Mouse (Mus musculus) embryo, embryonic 11 days (tissue): ENCODE measurements around the gene Stac.

Source experiments
- DNase-seq: peaks from one replicate; pipeline ENCODE4 v3.0.0-alpha.2; 2015

Stac gene

DNA sequence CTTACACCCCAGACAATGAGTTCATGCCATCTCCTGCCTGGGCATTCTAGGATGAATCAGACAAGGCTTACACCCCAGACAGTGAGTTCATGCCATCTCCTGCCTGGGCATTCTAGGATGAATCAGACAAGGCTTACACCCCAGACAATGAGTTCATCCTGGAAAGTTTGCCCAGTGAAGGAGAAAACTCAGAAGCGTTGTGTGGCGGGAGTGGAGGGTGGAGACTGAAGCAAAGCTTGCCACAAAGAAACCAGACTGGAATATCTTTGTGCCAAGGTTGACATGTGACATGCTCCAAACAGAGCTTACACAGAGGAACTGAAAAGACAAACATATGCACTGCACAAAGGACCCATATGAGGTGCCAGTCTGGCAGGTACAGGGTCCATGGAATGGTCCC, 102.6 kb downstream of the Stac start:
- no peak for DNase-seq

DNA sequence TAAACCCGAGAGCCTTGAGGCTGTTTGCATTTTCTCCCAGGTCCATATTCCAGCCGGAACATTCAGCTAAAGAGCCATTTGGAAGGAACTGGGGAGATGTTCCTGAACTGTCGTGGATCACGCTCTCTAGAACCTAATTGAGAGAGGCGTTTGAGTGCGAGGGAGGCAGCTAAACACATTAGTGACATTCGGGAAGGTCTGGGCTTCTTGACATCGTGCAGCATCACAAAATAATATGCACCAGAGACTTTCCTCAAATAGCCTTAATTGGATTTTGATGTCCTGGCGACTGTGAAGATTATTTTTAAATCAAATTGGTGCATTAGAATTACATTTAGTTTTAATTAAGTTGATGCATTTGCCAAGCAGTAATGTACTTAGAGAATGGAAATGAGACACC, 111.4 kb downstream of the Stac start:
- DNase-seq, result no peak

DNA sequence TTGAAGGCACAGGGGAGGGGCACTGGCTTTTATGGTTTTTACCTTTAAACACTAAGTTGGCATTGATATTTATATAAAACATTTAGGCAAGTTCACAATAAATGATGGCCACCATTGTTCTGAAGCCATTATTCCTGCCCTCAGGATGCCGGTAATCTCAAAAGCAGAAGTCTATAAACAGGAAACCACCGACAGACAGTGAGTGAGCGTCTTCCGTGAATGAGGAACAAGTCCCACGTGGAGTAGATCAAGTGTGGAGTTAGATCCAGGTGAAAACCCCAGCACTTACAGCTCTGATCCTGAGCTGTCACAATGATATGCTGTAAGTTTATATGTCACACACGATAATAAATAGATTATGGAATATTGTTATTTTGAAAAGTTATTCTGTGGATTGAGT, 112.7 kb downstream of the Stac start:
- DNase-seq, result no peak

DNA sequence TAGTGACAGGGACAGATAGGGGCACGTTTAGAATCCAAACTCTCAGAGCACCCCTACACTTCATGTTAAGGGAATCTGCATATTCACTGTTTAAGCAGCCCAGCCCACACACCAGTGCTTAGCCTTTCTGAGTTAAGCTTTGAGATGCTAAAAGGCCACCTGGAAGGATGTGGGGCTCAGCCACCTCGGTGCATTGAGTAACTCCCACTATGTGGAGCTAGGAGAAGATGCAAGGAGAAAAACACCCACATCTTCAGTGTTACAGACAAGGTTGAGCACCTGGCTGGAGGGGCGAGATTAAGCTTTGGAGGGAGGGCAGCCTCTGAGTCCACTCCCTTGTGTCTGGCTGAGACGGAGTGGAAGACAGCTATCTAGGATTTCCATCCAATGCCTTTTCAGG, 114.3 kb downstream of the Stac start:
- no peak for DNase-seq

DNA sequence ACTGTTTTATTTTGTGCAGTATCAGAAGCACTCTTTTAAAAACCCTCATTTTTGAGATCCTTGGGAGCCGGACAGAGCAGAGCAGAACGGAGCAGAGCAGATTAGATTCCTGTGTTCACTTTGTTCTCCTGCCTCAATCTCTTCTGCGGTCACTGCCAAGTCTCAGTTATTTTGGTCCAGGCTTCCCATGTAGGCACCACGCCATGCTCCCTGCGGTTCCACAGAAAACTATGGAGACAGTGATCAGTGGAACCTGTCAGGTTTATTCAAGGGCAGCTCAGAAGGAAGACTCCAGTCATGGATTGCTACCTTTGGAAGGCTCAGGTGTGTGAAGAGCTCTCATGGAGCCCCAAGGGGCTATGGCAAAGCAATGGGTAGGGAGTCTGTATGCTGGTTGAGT, 116.3 kb downstream of the Stac start:
- DNase-seq, result no peak

DNA sequence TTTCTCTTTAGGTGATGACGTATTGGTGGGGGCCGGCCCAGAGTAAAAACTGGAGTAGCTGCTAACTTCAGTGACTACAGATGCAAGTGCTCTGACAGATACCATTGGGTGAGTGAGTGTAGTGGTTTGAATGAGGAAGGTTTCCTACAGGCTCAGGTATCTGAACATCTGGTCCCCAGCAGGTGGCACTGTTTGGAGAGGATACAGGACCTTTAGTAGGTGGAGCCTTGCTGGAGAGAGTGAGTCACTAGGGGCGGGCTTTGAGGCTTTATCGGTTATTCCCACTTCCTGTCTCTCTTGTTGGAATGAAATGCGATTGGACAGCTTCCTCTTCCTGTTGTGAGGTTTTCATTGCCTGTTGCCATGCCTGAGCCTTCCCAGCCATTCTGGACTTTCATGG, 118.5 kb downstream of the Stac start:
- no peak for DNase-seq

DNA sequence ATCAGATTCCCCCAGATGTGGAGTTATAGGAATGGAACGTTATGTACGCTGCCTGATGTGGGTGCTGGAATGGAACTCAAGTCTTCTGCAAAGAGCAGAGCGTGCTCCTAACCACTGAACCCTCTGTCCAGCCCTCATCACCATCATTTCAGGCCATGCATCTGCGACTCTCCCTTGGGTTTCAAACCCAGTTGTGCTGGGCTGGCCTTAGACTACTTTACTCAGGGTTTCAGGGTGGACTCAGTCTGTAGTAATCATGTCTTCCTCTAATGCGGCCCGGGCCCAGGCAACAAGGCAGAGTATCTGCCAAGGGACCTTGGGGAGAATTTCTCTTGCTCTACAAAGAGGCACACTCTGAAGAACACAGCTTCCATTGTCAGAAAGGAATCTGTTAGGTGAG, 126.0 kb downstream of the Stac start:
- DNase-seq, result no peak

DNA sequence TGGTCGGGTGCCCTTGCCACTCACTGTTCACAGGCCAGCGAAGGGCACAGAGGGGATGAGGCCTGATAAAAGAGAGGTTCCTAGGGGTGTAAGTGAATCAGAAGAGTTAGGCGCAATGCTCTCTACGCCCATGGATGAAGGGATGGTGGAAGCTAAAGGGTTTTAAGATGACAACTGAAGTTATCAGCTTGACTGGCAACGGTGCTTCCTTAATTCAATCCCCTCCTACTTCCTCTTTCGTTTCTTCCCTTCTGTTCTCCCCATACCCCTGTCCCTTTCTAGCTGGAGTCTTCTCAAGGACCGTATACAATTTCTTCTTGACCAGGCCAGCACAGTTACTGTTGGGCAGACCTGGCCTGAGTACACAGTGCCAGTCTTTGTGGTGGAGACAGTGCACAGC, 126.9 kb downstream of the Stac start:
- DNase-seq, result no peak

DNA sequence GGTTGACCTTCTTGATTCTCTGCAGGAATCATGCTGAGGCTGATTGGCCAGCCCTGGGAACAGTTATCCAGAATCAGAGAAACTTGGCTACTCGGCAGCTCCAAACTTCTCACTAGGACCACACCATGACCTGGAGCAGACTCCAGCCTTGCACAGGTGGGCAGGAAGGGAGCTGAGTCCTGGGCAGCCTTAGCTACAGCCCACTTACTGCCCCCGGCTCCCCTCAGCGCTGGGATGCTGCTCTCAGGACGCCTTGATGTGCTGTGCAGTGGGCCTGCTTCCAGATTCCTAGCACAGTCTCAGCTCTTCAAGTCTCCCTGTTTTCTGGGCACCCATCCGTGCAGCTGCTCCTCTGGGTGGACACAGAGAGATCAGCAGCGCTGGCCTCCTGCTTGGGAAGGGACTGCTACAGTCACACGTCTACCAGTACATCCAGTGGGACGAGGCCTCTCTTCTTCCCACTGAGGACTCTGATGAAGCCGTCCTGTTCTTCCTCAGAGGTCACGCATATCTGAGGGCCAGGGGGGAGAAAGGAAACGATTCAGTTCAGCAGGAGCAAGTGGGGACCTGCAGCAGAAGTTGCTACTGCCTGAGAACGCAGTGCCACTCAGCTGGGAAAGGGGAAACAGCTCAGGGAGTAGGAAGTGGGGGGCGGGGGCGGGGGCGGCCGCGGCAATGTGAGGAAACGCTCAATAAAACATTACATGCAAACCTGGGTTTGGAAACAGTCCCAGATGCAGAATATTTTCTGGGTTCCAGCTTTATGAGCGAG, 127.7 kb downstream of the Stac start:
- no peak for DNase-seq

DNA sequence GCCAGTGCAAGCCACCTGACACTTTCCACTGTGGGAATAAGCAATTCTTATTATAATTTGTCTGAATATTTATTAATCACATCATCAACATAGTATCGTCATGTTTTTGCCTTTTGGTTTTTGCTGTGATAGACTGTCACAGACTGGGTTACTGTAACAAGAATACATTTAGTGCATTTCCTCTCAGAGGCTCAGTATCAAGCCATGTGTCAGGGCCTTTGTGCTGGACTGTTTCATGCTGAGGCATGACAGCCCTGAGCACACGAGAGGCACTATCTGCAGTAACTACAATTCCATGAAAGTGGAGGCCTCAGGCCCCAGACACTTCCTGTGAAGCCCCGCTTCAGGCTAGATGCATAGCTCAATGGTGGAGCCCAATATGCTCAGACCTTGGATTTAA, 133.4 kb downstream of the Stac start:
- DNase-seq, result no peak

DNA sequence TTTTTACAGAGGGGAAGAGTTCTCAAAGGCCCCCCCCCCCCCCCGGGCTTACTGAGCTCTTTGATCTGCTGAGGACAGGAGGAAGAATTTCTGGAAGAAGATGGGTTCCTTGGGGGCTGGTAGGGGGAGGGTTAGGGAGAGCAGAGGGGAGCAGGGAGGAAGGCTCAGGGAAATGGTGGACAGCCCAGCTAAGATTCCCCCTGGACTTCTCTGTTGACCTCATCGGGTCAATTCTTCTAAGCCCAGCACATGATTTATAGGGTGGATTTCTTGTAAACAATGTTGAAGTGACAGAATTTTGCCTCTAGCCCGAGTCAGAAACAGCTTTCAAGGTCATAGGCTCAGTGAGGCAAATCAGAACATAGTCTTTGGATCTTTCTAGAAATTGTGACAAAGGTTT, 137.3 kb downstream of the Stac start:
- peak; percentile 34 for DNase-seq

DNA sequence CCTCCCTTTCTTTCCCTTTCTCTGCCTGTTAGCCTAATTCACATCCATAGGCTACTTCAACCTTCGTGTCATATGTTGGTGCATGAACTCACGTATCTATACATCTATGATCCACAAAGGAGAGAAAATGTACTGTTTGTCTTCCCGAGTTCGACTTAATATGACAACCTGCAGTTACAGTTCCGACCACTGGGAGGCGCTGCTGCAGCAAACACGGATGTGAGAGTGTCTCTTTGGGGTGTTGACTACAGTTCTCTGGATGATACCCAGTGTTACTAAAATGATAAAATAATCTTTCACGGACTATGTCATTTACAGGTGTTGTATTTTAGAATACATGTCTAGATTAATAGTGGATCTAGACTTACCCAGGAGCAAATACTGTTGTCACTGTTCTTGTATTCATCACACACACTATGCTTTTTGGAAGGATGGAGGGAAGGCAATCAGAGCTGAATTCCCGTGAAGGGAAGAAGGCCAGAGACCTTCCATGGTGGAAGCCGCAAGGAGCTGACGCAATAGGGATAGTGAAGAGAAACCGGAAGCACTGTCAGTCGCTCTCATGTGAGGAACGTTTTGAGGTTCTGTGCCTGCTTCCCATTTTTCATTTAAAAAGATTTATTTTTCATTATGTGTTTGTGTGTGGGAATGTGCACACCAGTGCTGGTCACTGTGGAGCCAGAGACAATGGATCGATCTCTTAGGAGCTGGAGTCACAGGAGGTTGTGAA, 138.5 kb downstream of the Stac start:
- DNase-seq, result peak; percentile 32

DNA sequence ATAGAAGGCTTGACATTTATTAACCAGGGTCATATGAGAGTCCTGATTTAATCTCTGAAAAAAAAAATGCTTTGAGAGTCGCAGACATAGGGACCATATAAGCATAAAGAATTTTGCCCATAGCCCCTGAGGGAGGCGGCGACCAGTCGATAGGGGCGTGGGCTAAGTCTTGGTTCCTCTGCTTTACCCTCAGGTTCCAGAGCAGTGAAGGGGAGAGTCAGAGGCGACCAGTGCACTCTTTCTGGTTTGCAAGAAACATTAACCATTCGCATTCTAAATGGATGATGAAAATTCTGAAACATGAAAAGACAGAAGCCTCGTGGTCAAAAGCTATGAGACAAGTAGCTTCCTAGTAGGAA, 139.2 kb downstream of the Stac start:
- DNase-seq, result no peak

DNA sequence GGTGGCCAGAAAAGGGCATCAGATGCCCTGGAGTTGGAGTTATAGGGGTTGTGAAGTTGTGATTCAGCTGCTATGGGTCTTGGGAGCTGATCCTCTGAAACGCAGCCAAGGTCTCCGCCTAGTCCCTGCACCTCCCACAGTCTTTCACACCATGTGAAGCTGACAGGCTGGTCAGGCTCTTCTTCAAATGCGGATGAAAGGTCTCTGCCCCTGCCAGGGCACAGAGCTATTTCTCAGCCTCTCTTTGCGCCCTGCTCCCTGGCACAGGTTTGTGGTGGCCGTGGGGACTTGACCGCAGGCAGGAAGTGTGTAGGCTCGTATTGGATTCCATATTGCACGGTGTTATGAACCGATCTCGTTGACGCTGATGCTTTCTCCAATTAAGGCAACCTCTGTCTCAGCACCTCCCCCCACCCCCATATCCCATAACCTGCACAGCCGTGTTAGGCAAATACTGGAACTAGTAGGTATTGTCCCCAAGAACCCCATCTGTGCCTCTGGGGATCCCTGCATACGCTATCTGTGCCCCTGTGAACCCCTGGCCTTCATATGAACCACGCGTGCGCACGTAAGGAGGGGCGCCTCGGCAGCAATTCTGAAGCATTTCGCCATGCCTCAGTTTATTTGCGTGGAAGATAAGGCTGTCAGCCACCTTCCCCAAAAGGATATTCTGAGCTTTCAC, 139.7 kb downstream of the Stac start:
- DNase-seq, result no peak

DNA sequence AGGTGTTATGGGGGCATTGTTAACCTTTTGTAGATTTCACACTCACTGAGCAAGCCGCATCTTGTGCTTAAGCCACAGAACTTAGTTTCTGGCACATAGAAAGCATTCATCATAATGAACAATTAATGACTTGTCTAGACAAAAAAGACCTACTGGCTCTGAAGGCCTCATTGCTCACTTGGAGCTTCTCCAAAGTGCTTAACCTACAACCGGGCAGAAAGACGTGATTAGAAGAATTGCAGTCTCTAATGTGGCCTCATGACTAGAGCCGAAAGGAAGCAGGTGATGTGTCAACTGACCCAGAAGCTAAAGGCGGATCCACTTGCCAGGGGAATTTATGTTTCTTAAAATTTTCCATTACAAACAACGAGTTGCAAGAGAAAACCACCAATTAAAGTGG, 147.5 kb downstream of the Stac start:
- DNase-seq, result no peak

DNA sequence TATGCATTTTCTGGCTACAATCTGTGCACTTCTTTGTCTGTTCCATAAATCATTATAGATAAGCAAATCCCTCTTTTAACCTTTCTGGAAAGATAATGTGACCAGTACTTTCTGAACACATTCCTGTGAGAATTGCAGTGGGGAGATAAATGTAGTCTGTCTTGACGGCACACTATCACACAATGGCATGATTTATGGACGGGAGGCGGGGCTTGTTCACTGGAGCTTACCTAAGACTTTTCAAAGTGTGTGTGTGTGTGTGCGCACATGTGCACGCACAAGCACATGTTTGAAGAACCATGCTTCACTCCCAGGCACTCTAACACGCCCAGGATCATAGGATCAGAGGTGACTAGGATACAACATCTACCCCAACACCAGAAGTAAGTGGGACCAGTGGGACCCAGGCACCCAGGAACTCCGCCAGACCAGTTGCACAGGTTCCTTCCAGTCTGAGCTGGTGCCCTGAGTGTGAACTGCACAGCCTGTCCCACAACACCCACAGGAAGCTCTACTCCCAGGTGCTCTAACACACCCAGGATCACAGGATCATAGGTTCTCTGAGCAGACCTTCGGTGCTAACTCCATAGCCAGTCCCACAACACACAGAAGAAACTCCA, 154.6 kb downstream of the Stac start:
- DNase-seq, result peak; percentile 31

DNA sequence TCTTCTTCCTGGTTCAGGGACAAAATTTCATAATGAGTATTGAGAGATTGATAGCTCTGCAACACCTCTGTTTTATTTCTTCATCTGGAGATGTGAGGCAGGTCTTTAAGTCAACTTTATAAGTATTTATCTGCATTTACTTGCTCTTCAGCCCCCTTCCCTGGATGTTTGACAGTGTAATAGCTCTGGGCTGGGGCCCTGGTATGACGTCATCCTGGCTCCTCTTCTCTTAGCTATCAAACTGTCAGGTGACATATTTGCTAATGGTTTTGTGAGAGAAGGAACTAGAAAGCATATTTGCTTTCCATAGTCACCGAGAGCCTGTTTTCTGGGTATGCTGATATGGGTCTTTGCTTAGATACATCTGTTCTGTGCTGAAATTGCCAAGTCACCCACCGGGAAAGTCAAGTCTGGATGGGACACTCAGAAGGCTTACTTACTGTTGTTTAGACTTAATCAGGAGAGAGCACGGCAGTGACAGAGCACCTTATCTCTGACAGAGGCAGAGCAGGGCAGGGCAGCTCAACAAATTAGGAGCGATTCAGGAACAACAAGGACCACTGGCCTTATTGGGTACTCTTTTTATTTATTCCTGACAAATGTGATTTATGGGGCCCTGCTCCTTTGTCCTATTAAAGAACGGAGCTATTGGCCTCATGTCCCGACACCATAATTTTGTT, 155.3 kb downstream of the Stac start:
- peak; percentile 16 for DNase-seq

DNA sequence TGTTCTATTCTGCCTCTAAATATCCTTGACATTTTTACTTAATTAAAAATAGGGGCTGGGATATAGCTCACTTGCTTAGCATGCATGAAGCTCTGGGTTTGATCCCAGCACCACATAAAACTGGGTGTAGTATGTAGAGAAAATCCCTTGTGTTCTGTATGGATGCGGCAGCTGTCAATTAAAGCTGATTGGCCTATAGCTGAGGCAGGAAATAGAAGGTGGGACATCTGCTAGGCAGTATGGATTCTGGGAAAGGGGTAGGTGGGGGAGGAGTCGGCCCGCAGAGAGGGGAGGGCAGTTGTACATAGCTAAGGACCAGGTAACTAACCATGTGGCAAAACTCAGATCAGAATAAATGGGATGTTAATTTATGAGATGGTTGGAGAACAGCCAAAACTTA, 166.3 kb downstream of the Stac start:
- DNase-seq, result no peak

DNA sequence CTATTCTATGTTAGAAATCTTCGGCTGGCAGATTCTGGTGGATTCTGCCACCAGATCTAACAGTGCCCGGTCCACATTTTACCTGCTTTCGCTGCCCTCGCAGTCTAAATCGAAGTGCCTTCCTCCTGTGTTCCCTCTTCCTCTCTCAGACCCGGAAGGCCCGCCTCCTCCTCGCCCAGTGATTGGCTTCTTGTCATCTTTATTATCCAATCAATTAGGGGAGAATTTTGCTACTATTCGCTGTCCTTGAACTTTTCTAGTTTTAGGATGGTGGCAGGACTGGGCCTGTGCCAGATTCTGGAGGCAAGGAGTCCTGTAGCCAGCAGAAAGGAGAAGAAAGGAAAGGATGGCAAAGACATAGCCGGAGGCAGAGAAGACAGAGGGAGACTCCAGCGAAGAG, 167.0 kb downstream of the Stac start:
- no peak for DNase-seq

DNA sequence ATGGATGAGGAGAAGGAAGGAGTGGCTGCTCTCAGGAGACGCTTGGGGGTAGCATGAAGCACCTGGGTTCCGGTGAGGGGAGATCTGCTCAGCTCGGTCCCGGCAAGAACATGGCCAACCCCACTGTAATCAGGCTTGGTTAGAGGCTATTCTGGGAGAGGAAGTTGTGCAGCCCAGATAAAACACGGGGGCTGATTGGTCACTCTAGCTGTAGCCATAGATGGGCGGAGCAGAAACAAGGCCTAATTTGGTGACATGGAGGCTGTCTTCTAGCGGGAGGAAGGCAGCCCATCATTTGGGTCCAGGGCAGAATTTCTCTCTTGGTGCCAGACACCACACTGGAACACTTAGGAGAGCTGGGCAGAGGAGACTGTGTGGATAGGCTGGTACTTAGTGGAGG, 167.9 kb downstream of the Stac start:
- no peak for DNase-seq

DNA sequence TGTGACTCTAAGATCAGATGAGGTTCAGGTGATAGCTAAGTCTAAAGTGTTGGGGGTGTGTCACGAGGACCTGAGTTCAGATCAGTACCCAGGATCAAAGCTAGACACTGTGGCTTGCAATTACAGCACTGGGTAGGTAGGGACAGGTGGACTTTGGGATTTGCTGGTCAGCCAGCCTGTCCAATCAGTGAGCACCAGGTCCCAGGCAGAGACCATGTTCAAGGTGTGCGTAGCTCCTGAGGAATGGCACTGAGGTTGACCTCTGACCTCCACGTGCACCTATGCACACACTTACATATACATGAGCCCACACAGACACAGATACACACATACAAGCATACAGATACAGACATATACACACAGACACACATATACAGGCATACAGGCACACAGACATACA, 174.6 kb downstream of the Stac start:
- DNase-seq, result no peak

DNA sequence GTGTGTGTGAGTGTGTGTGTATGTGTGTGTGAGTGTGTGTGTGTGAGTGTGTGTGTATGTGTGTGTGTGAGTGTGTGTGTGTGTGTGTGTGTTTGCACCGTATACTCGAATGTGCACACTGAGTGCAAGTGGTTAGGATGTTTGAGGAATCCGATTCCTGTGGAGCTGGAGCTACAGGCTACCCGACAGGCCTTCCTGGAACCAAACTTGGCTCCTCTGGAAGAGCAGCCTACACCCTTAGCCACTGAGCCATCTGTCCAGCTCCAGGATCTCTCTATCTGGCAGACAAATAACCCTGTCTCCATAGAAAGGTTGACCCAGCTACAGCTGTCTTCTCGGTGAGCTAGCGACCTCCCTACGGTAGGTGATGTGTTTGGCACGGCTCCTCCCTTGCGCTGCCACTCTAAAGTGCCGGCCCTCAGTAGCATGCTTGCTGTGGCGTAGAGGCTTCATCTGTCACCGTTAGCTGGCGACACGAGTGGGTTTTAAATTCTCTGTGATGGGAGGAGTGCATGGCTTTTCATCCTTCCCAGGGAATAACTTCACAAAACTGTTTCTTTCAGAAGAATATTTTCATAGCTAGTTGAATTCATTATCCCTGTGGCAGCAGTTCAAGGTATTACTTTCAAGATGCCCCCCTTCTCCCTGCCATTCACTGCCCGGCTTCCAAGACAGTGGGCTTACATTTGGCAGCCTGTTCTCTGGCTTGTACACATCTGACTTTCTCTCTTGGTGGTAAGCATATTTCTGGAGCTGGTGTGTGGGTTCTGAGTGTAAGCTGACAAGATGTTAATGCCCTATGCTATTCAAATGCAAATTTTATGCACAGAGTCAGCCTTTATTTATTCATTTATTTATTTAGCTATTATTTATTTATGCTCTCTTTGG, 175.3 kb downstream of the Stac start:
- DNase-seq, result no peak
